Comparison of ENCODE assay signal across 9 mouse cellular contexts in genomic region chr5:137532131-137532807, GRCm38 (mm10). TPM values are rescaled to one million over a fixed set of nuclear protein-coding genes. Genes with fewer than 3 reads are reported as not detected.
DNase-seq lines count a peak whose midpoint lies in the region; ATAC-seq and TF ChIP-seq lines count a peak whose summit lies in the region.
"Had no signal": no experiment of that assay in that cellular context is flagged by ENCODE, and none has a peak within 500 bp of the region (broad histone marks: within the 10 kb centered on the region; RNA-seq: fewer than 3 reads in every experiment).

No protein-coding gene starts in this region.

- DNase-seq in heart, embryonic 10.5 days (ENCODE audit: low spot score) = no peak
- no peak for DNase-seq in heart, adult 9 months (ENCODE audit: low spot score in 2 of 2)
- DNase-seq in B cell, adult 2 months = peak; percentile 27 to 34
- peak; percentile 51 to 69 for DNase-seq in cerebellum, postnatal 10 days
- no peak for DNase-seq in heart, postnatal 0 days (ENCODE audit: low spot score)
- no peak for DNase-seq in liver, embryonic 11.5 days (ENCODE audit: low spot score)
- DNase-seq in spleen, adult 2 months (ENCODE audit: low read depth in 1 of 2, low spot score in 2 of 2) = no peak

- H3K9me3 ChIP-seq in heart, embryonic 10.5 days = no peaks in the 10 kb centered on the region
- H3K9me3 ChIP-seq in heart, postnatal 0 days (replicated peaks; ENCODE audit: control insufficient read depth, low read length) = no peaks in the 10 kb centered on the region
- no peaks in the 10 kb centered on the region for H3K9me3 ChIP-seq in liver, embryonic 11.5 days (ENCODE audit: control insufficient read depth, low read length)

- TF ChIP-seq POLR2A in spleen, adult 2 months (IDR thresholded peaks at IDR 0.05; ENCODE audit: low read depth, low read length) = no peak

- ATAC-seq in heart, postnatal 0 days (ENCODE audit: insufficient read depth, low read depth) = no peak
- no peak for ATAC-seq in liver, embryonic 11.5 days (replicated peaks; ENCODE audit: low FRiP score)
- no peak for ATAC-seq in megakaryocyte-erythroid progenitor cell, adult 5-6 weeks (replicated peaks; ENCODE audit: low FRiP score, low TSS enrichment, poor library complexity, severe bottlenecking)

- no peak for TF ChIP-seq CTCF in heart, postnatal 0 days (IDR thresholded peaks at IDR 0.05; ENCODE audit: low read depth)
- TF ChIP-seq CTCF in spleen, adult 2 months (IDR thresholded peaks at IDR 0.05; ENCODE audit: extremely low read depth, insufficient read depth, insufficient read length, insufficient replicate concordance) = no peak

- H3K4me1 ChIP-seq in heart, embryonic 10.5 days = peaks cover 48% of the 10 kb centered on the region
- H3K4me1 ChIP-seq in heart, postnatal 0 days (ENCODE audit: control insufficient read depth, insufficient read depth) = peaks cover 6% of the 10 kb centered on the region; the same call in 1 of the 2 replicates
- H3K4me1 ChIP-seq in liver, embryonic 11.5 days (replicated peaks; ENCODE audit: control insufficient read depth, insufficient read depth, low read length) = peaks cover 20% of the 10 kb centered on the region
- peaks cover 7% of the 10 kb centered on the region; the same call in 1 of the 2 replicates for H3K4me1 ChIP-seq in spleen, adult 2 months (ENCODE audit: control insufficient read depth, insufficient read depth, insufficient read length)

- peak overlapping the region; percentile 88 for H3K4me3 ChIP-seq in heart, embryonic 10.5 days
- peak overlapping the region; percentile 93 for H3K4me3 ChIP-seq in heart, postnatal 0 days (ENCODE audit: low read depth, low read length)
- peak overlapping the region; percentile 84 for H3K4me3 ChIP-seq in liver, embryonic 11.5 days (ENCODE audit: low read depth, low read length)
- peak overlapping the region; percentile 86 for H3K4me3 ChIP-seq in spleen, adult 2 months (ENCODE audit: extremely low read depth, insufficient read depth, insufficient read length)

- peak overlapping the region; percentile 95 for H3K27ac ChIP-seq in heart, embryonic 10.5 days
- peak overlapping the region; percentile 94 for H3K27ac ChIP-seq in heart, postnatal 0 days (ENCODE audit: low read depth)
- H3K27ac ChIP-seq in liver, embryonic 11.5 days (ENCODE audit: low read depth, low read length) = peak overlapping the region; percentile 84
- peak overlapping the region; percentile 96 for H3K27ac ChIP-seq in spleen, adult 2 months (ENCODE audit: insufficient read depth, low read length)

- no peaks in the 10 kb centered on the region for H3K27me3 ChIP-seq in heart, embryonic 10.5 days (ENCODE audit: insufficient read depth, poor library complexity, severe bottlenecking)
- H3K27me3 ChIP-seq in heart, postnatal 0 days (ENCODE audit: control insufficient read depth, insufficient read depth, low read length) = no peaks in the 10 kb centered on the region
- H3K27me3 ChIP-seq in liver, embryonic 11.5 days (replicated peaks; ENCODE audit: control insufficient read depth, insufficient read depth, low read length) = no peaks in the 10 kb centered on the region
- no peaks in the 10 kb centered on the region for H3K27me3 ChIP-seq in spleen, adult 2 months (ENCODE audit: control insufficient read depth, insufficient read depth, low read length)

- H3K4me2 ChIP-seq in heart, postnatal 0 days (ENCODE audit: low read depth, low read length) = peak overlapping the region; percentile 93
- peak overlapping the region; percentile 100 for H3K4me2 ChIP-seq in liver, embryonic 11.5 days

- H3K9ac ChIP-seq in heart, postnatal 0 days (replicated peaks; ENCODE audit: low read depth, low read length) = peak overlapping the region; percentile 73
- peak overlapping the region; percentile 93 for H3K9ac ChIP-seq in liver, embryonic 11.5 days (ENCODE audit: low read depth, low read length)

- no peak for TF ChIP-seq EP300 in heart, postnatal 0 days (IDR thresholded peaks at IDR 0.05; ENCODE audit: low read depth)

- under 1% methylated on average over 19 of the region's 19 CpGs for WGBS in heart, embryonic 10.5 days
- 0% methylated on average over 19 of the region's 19 CpGs for WGBS in heart, postnatal 0 days
- under 1% methylated on average over 19 of the region's 19 CpGs for WGBS in liver, embryonic 11.5 days
- WGBS in spleen, adult 2 months = 1% methylated on average over 19 of the region's 19 CpGs

- peaks cover 29% of the 10 kb centered on the region for H3K36me3 ChIP-seq in heart, embryonic 10.5 days
- H3K36me3 ChIP-seq in heart, postnatal 0 days (replicated peaks; ENCODE audit: control insufficient read depth, insufficient read depth, low read length) = peaks cover 30% of the 10 kb centered on the region
- peaks cover 26% of the 10 kb centered on the region for H3K36me3 ChIP-seq in liver, embryonic 11.5 days (ENCODE audit: control insufficient read depth, insufficient read depth, low read length)
- peaks cover 28% of the 10 kb centered on the region for H3K36me3 ChIP-seq in spleen, adult 2 months (ENCODE audit: control insufficient read depth, insufficient read depth, low read length)

RNA-seq across cellular contexts. Expression of gene Epo, which starts 0.8 kb away (rescaled TPM):
- 0.28 and 2.3 TPM in 2 replicates for polyA plus RNA-seq in heart, embryonic 10.5 days (2016; fragmentation: Nextera tagmentation; extraction: Ambion mirVana)
- total RNA-seq in heart, postnatal 0 days (2014; rRNA removed; ENCODE audit: low replicate concordance) = not detected in 2 replicates
- polyA plus RNA-seq in heart, postnatal 0 days (2015; fragmentation: Nextera tagmentation; extraction: Ambion mirVana) = not detected in 2 replicates
- polyA plus RNA-seq in liver, embryonic 11.5 days (2014; fragmentation: Nextera tagmentation; extraction: Ambion mirVana) = 4.6 and 7.8 TPM in 2 replicates
- not detected in 2 replicates for polyA plus RNA-seq in spleen, adult 2 months (2012; rRNA removed)
- total RNA-seq in megakaryocyte-erythroid progenitor cell, adult 5-6 weeks (2014; fragmentation: Nextera tagmentation) = not detected in 2 replicates
- not detected in 2 replicates for total RNA-seq in megakaryocyte-erythroid progenitor cell, adult 5-6 weeks (2017)
- total RNA-seq: left cerebral cortex, postnatal 10 days had no signal

RNA-seq across cellular contexts. Expression of gene Gnb2, which starts 1.0 kb away (rescaled TPM):
- polyA plus RNA-seq in heart, embryonic 10.5 days (2016; fragmentation: Nextera tagmentation; extraction: Ambion mirVana) = 287 and 294 TPM in 2 replicates
- total RNA-seq in heart, postnatal 0 days (2014; rRNA removed; ENCODE audit: low replicate concordance) = 599 and 872 TPM in 2 replicates
- polyA plus RNA-seq in heart, postnatal 0 days (2015; fragmentation: Nextera tagmentation; extraction: Ambion mirVana) = 301 TPM in 2 replicates
- polyA plus RNA-seq in liver, embryonic 11.5 days (2014; fragmentation: Nextera tagmentation; extraction: Ambion mirVana) = 306 and 319 TPM in 2 replicates
- polyA plus RNA-seq in spleen, adult 2 months (2012; rRNA removed) = 762 and 932 TPM in 2 replicates
- total RNA-seq in megakaryocyte-erythroid progenitor cell, adult 5-6 weeks (2014; fragmentation: Nextera tagmentation) = 367 and 396 TPM in 2 replicates
- total RNA-seq in megakaryocyte-erythroid progenitor cell, adult 5-6 weeks (2017) = 155 and 173 TPM in 2 replicates

RNA-seq across cellular contexts. Expression of gene Gigyf1, which starts 13.9 kb away (rescaled TPM):
- polyA plus RNA-seq in heart, embryonic 10.5 days (2016; fragmentation: Nextera tagmentation; extraction: Ambion mirVana) = 8.0 and 10.8 TPM in 2 replicates
- 12.0 and 17.7 TPM in 2 replicates for total RNA-seq in heart, postnatal 0 days (2014; rRNA removed; ENCODE audit: low replicate concordance)
- polyA plus RNA-seq in heart, postnatal 0 days (2015; fragmentation: Nextera tagmentation; extraction: Ambion mirVana) = 7.2 TPM in 2 replicates
- polyA plus RNA-seq in liver, embryonic 11.5 days (2014; fragmentation: Nextera tagmentation; extraction: Ambion mirVana) = 7.0 and 9.0 TPM in 2 replicates
- 40.3 and 49.8 TPM in 2 replicates for polyA plus RNA-seq in spleen, adult 2 months (2012; rRNA removed)
- 19.8 and 39.2 TPM in 2 replicates for total RNA-seq in megakaryocyte-erythroid progenitor cell, adult 5-6 weeks (2014; fragmentation: Nextera tagmentation)
- total RNA-seq in megakaryocyte-erythroid progenitor cell, adult 5-6 weeks (2017) = 7.9 and 10.8 TPM in 2 replicates

RNA-seq across cellular contexts. Expression of gene Actl6b, which starts 21.0 kb away (rescaled TPM):
- polyA plus RNA-seq in heart, embryonic 10.5 days (2016; fragmentation: Nextera tagmentation; extraction: Ambion mirVana) = 0.07 TPM in 1 of 2 replicates, not detected in the other
- total RNA-seq in heart, postnatal 0 days (2014; rRNA removed; ENCODE audit: low replicate concordance) = not detected in 2 replicates
- not detected in 2 replicates for polyA plus RNA-seq in heart, postnatal 0 days (2015; fragmentation: Nextera tagmentation; extraction: Ambion mirVana)
- 0.70 and 0.79 TPM in 2 replicates for polyA plus RNA-seq in liver, embryonic 11.5 days (2014; fragmentation: Nextera tagmentation; extraction: Ambion mirVana)
- not detected in 2 replicates for polyA plus RNA-seq in spleen, adult 2 months (2012; rRNA removed)
- not detected in 2 replicates for total RNA-seq in megakaryocyte-erythroid progenitor cell, adult 5-6 weeks (2014; fragmentation: Nextera tagmentation)
- total RNA-seq in megakaryocyte-erythroid progenitor cell, adult 5-6 weeks (2017) = not detected in 2 replicates

RNA-seq across cellular contexts. Expression of gene Pop7, which starts 30.0 kb away (rescaled TPM):
- 50.6 and 56.6 TPM in 2 replicates for polyA plus RNA-seq in heart, embryonic 10.5 days (2016; fragmentation: Nextera tagmentation; extraction: Ambion mirVana)
- 40.1 and 61.3 TPM in 2 replicates for total RNA-seq in heart, postnatal 0 days (2014; rRNA removed; ENCODE audit: low replicate concordance)
- 39.9 and 40.6 TPM in 2 replicates for polyA plus RNA-seq in heart, postnatal 0 days (2015; fragmentation: Nextera tagmentation; extraction: Ambion mirVana)
- polyA plus RNA-seq in liver, embryonic 11.5 days (2014; fragmentation: Nextera tagmentation; extraction: Ambion mirVana) = 61.4 and 70.6 TPM in 2 replicates
- polyA plus RNA-seq in spleen, adult 2 months (2012; rRNA removed) = 26.6 and 40.1 TPM in 2 replicates
- 51.2 and 51.5 TPM in 2 replicates for total RNA-seq in megakaryocyte-erythroid progenitor cell, adult 5-6 weeks (2014; fragmentation: Nextera tagmentation)
- 26.6 and 34.2 TPM in 2 replicates for total RNA-seq in megakaryocyte-erythroid progenitor cell, adult 5-6 weeks (2017)

Comparison
In these comparisons a context has a peak if more than half of its experiments do, and no peak if none do; other contexts are left out.
1. DNase-seq: peak in B cell, adult 2 months (2 of 2) and cerebellum, postnatal 10 days (2 of 2); none in heart, embryonic 10.5 days (single experiment), heart, adult 9 months (0 of 2), heart, postnatal 0 days (single experiment), liver, embryonic 11.5 days (single experiment) and spleen, adult 2 months (0 of 2).
2. Peak in every context shown above with its lines, with median percentiles within 50 percentile points of each other: H3K27ac ChIP-seq and H3K4me3 ChIP-seq.